Mouse (Mus musculus): ENCODE measurements at regions not wholly inside any gene's neighbourhood (a gene's known extent, or its start where the extent isn't known, plus 50 kb on each side); places are given as distances from the start of the nearest gene placed in this dataset.
"Not testable (repeated sequence)": the region's sequence is repeated elsewhere in the genome, so short reads cannot be mapped to it uniquely, and the experiment has no call there.

- Histone ChIP-seq H3K4me1 (ENCODE audit: control insufficient read depth, insufficient read depth, low read length) (peaks cover 11% of the 10 kb centered on the region), H3K27ac (ENCODE audit: low read depth, low read length) (peak overlapping the region; percentile 39; the same call in 1 of the 2 replicates), H3K9ac (ENCODE audit: low read length) (no peak overlapping the region), H3K4me2 (ENCODE audit: low read length) (no peak overlapping the region), H3K4me3 (ENCODE audit: low read depth, low read length) (no peak overlapping the region), H3K9me3 (replicated peaks; ENCODE audit: control insufficient read depth, low read length) (no peaks in the 10 kb centered on the region), H3K27me3 (replicated peaks; ENCODE audit: control insufficient read depth, insufficient read depth, low read length) (no peaks in the 10 kb centered on the region), H3K36me3 (ENCODE audit: control insufficient read depth, insufficient read depth, low read length) (no peaks in the 10 kb centered on the region)
- 46% methylated on average over 2 of the region's 2 CpGs for WGBS
- DNase-seq (ENCODE audit: low spot score) (peak; percentile 61), ATAC-seq (no peak; the same call in 1 of the 2 replicates)
These were observed 291.8 kb downstream of the Med10 start for GRCm38 (mm10) chr13:70093970-70094369.

DNA sequence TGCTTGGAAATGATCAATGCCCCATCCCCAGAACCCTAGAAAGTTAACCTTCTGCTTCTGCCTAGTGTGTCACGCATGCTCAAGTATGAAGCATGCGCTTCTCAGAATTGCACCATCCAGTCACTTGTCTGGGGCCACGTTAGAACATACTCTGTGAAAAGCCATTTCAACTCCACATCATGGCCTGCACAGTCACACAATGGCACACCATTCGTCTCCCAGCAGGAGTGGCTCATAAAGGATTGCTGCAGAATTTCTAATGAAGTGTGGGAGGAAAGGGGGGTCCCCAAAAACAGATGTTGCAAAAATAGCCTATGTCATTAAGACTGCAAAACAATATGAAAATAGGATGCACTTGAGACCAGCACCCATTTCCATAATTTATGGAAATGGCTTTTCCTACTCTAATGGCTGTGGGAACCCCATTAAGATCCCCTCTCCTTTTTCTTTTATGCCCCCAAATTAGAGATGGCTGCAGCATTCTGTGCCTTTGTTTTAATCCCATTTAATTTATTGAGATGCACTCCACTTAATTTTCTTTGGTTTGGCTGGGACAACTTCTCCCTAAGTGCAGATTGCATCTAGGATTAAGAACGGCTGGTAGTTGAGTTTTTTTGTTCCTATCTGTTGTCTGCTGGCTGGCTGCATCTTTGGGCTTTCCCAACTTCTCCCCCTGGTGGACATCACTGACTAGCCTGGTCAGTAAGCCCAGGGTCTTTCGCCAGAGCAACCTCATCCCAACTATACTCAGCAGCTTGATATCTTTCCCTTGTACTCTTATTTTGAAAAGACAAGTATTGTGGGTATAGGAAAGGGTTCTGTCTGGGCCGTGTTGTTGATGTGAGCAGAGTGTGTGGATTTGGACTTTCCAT lies 294.5 kb downstream of the Med10 start:
- Histone ChIP-seq H3K27me3 (replicated peaks; ENCODE audit: control insufficient read depth, insufficient read depth, low read length) (no peaks in the 10 kb centered on the region), H3K4me2 (ENCODE audit: low read length) (no peak overlapping the region), H3K36me3 (ENCODE audit: control insufficient read depth, insufficient read depth, low read length) (no peaks in the 10 kb centered on the region), H3K9ac (ENCODE audit: low read length) (no peak overlapping the region), H3K9me3 (replicated peaks; ENCODE audit: control insufficient read depth, low read length) (no peaks in the 10 kb centered on the region), H3K4me1 (ENCODE audit: control insufficient read depth, insufficient read depth, low read length) (peaks cover 11% of the 10 kb centered on the region), H3K4me3 (ENCODE audit: low read depth, low read length) (no peak overlapping the region), H3K27ac (ENCODE audit: low read depth, low read length) (peak overlapping the region; percentile 55; the same call in 1 of the 2 replicates)
- ATAC-seq = peak; percentile 87
- peak; percentile 80 for DNase-seq (ENCODE audit: low spot score)
- 33% methylated on average over 7 of the region's 7 CpGs for WGBS

GRCm38 (mm10) chr13:70100091-70100490 lies 297.9 kb downstream of the Med10 start:
- not testable (repeated sequence) for H3K9ac ChIP-seq (ENCODE audit: low read length); DNase-seq (ENCODE audit: low spot score); ATAC-seq; H3K27me3 ChIP-seq (replicated peaks; ENCODE audit: control insufficient read depth, insufficient read depth, low read length); H3K36me3 ChIP-seq (ENCODE audit: control insufficient read depth, insufficient read depth, low read length); H3K4me2 ChIP-seq (ENCODE audit: low read length); H3K27ac ChIP-seq (ENCODE audit: low read depth, low read length); H3K4me1 ChIP-seq (ENCODE audit: control insufficient read depth, insufficient read depth, low read length); H3K4me3 ChIP-seq (ENCODE audit: low read depth, low read length); H3K9me3 ChIP-seq (replicated peaks; ENCODE audit: control insufficient read depth, low read length)
- 94% methylated on average over 1 of the region's 1 CpGs for WGBS

- Histone ChIP-seq H3K27ac (ENCODE audit: low read depth, low read length) (no peak overlapping the region), H3K4me3 (ENCODE audit: low read depth, low read length) (no peak overlapping the region), H3K27me3 (replicated peaks; ENCODE audit: control insufficient read depth, insufficient read depth, low read length) (no peaks in the 10 kb centered on the region), H3K9me3 (replicated peaks; ENCODE audit: control insufficient read depth, low read length) (no peaks in the 10 kb centered on the region), H3K4me1 (ENCODE audit: control insufficient read depth, insufficient read depth, low read length) (no peaks in the 10 kb centered on the region), H3K4me2 (ENCODE audit: low read length) (no peak overlapping the region), H3K36me3 (ENCODE audit: control insufficient read depth, insufficient read depth, low read length) (no peaks in the 10 kb centered on the region), H3K9ac (ENCODE audit: low read length) (no peak overlapping the region)
- DNase-seq (ENCODE audit: low spot score) (no peak), ATAC-seq (no peak)
- WGBS = 85% methylated on average over 7 of the region's 7 CpGs
These were observed 300.8 kb downstream of the Med10 start for GRCm38 (mm10) chr13:70103021-70103420.

GRCm38 (mm10) chr13:70103491-70103890 lies 301.3 kb downstream of the Med10 start:
- H3K4me2 ChIP-seq (ENCODE audit: low read length); H3K36me3 ChIP-seq (ENCODE audit: control insufficient read depth, insufficient read depth, low read length); H3K27me3 ChIP-seq (replicated peaks; ENCODE audit: control insufficient read depth, insufficient read depth, low read length); H3K9ac ChIP-seq (ENCODE audit: low read length); H3K4me1 ChIP-seq (ENCODE audit: control insufficient read depth, insufficient read depth, low read length); DNase-seq (ENCODE audit: low spot score); H3K4me3 ChIP-seq (ENCODE audit: low read depth, low read length); H3K27ac ChIP-seq (ENCODE audit: low read depth, low read length); H3K9me3 ChIP-seq (replicated peaks; ENCODE audit: control insufficient read depth, low read length); ATAC-seq: not testable (repeated sequence)
- WGBS = 93% methylated on average over 10 of the region's 10 CpGs

GRCm38 (mm10) chr13:70103903-70104302 lies 301.7 kb downstream of the Med10 start:
- H3K4me1 ChIP-seq (ENCODE audit: control insufficient read depth, insufficient read depth, low read length) = no peaks in the 10 kb centered on the region
- no peak for ATAC-seq
- no peaks in the 10 kb centered on the region for H3K36me3 ChIP-seq (ENCODE audit: control insufficient read depth, insufficient read depth, low read length)
- 92% methylated on average over 4 of the region's 4 CpGs for WGBS
- H3K27me3 ChIP-seq (replicated peaks; ENCODE audit: control insufficient read depth, insufficient read depth, low read length) = no peaks in the 10 kb centered on the region
- H3K27ac ChIP-seq (ENCODE audit: low read depth, low read length) = no peak overlapping the region
- no peaks in the 10 kb centered on the region for H3K9me3 ChIP-seq (replicated peaks; ENCODE audit: control insufficient read depth, low read length)
- H3K4me2 ChIP-seq (ENCODE audit: low read length) = no peak overlapping the region
- no peak for DNase-seq (ENCODE audit: low spot score)
- no peak overlapping the region for H3K9ac ChIP-seq (ENCODE audit: low read length)
- H3K4me3 ChIP-seq (ENCODE audit: low read depth, low read length) = no peak overlapping the region

GRCm38 (mm10) chr13:70115576-70115975 lies 313.4 kb downstream of the Med10 start:
- ATAC-seq (no peak), DNase-seq (ENCODE audit: low spot score) (no peak)
- Histone ChIP-seq H3K27ac (ENCODE audit: low read depth, low read length) (no peak overlapping the region), H3K9me3 (replicated peaks; ENCODE audit: control insufficient read depth, low read length) (no peaks in the 10 kb centered on the region), H3K9ac (ENCODE audit: low read length) (no peak overlapping the region), H3K27me3 (replicated peaks; ENCODE audit: control insufficient read depth, insufficient read depth, low read length) (no peaks in the 10 kb centered on the region), H3K4me3 (ENCODE audit: low read depth, low read length) (no peak overlapping the region), H3K36me3 (ENCODE audit: control insufficient read depth, insufficient read depth, low read length) (no peaks in the 10 kb centered on the region), H3K4me1 (ENCODE audit: control insufficient read depth, insufficient read depth, low read length) (no peaks in the 10 kb centered on the region), H3K4me2 (ENCODE audit: low read length) (no peak overlapping the region)
- WGBS = 87% methylated on average over 9 of the region's 9 CpGs

GRCm38 (mm10) chr13:70124860-70125545 lies 322.8 kb downstream of the Med10 start:
- no peak overlapping the region for H3K4me2 ChIP-seq (ENCODE audit: low read length)
- H3K4me1 ChIP-seq (ENCODE audit: control insufficient read depth, insufficient read depth, low read length) = no peaks in the 10 kb centered on the region
- H3K27me3 ChIP-seq (replicated peaks; ENCODE audit: control insufficient read depth, insufficient read depth, low read length) = no peaks in the 10 kb centered on the region
- no peak for ATAC-seq
- WGBS = 44% methylated on average over 9 of the region's 9 CpGs
- no peaks in the 10 kb centered on the region for H3K36me3 ChIP-seq (ENCODE audit: control insufficient read depth, insufficient read depth, low read length)
- H3K9ac ChIP-seq (ENCODE audit: low read length) = no peak overlapping the region
- H3K27ac ChIP-seq (ENCODE audit: low read depth, low read length) = no peak overlapping the region
- no peak overlapping the region for H3K4me3 ChIP-seq (ENCODE audit: low read depth, low read length)
- no peak for DNase-seq (ENCODE audit: low spot score)
- H3K9me3 ChIP-seq (replicated peaks; ENCODE audit: control insufficient read depth, low read length) = no peaks in the 10 kb centered on the region

DNA sequence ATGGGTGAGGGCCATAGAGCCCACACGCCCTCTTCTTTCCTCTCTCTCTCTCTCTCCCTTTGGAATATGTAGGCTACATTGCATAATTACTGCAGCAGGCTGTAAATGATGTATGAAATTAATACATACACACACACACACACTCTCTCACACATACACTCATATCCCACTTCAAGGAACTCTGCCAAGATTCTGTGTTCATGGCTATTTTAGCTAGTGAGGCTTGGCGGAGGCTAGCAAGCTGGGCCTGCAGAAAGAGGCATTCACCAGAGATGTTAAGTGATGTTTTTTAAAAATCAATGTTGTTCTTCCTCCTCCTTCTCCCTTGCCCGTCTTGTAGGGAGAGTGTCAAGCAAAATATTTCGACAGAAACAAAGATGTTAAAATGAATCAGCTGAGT lies 325.1 kb downstream of the Med10 start:
- H3K4me2 ChIP-seq (ENCODE audit: low read length) = no peak overlapping the region
- DNase-seq (ENCODE audit: low spot score) = peak; percentile 49
- H3K27ac ChIP-seq (ENCODE audit: low read depth, low read length) = no peak overlapping the region
- H3K36me3 ChIP-seq (ENCODE audit: control insufficient read depth, insufficient read depth, low read length) = no peaks in the 10 kb centered on the region
- ATAC-seq = no peak
- no peaks in the 10 kb centered on the region for H3K27me3 ChIP-seq (replicated peaks; ENCODE audit: control insufficient read depth, insufficient read depth, low read length)
- H3K4me1 ChIP-seq (ENCODE audit: control insufficient read depth, insufficient read depth, low read length) = no peaks in the 10 kb centered on the region
- no peak overlapping the region for H3K4me3 ChIP-seq (ENCODE audit: low read depth, low read length)
- no peaks in the 10 kb centered on the region for H3K9me3 ChIP-seq (replicated peaks; ENCODE audit: control insufficient read depth, low read length)
- 83% methylated on average over 4 of the region's 4 CpGs for WGBS
- H3K9ac ChIP-seq (ENCODE audit: low read length) = no peak overlapping the region
